Mouse (Mus musculus) layer of hippocampus, adult 2 months (tissue): ENCODE results near the gene Speg. TPM values are rescaled to one million over a fixed set of nuclear protein-coding genes. Genes with fewer than 3 reads are reported as not detected.
A peak's percentile ranks its signal among the peaks of the same experiment; 100 is the strongest.

Experiments
- DNase-seq, 2 experiments: peaks; one replicate each; pipeline ENCODE4 v3.0.0; 2022; ENCODE audit warnings: low spot score in 2 of 2
- H3K27ac ChIP-seq: fragments of 200-600 bp; 2 replicates; pipeline ENCODE4 v1.8.1; 2022
- H3K4me3 ChIP-seq: fragments of 200-600 bp; 2 replicates; pipeline ENCODE4 v1.8.1; 2022; ENCODE audit warnings: mild to moderate bottlenecking
- CTCF ChIP-seq: fragments of 200-600 bp; conservative IDR thresholded peaks from 2 replicates; pipeline ENCODE4 v1.8.1; 2022; ENCODE audit warnings: antibody characterized with exemption, mild to moderate bottlenecking, moderate library complexity
- total RNA-seq, 2 experiments: library from RNA; stranded (reverse); gene quantifications; 2 replicates each; pipeline ENCODE4 v1.2.3; 2021

The Speg gene
- total RNA-seq, 2 experiments from 2014 or later, result 168 to 179 TPM

DNA sequence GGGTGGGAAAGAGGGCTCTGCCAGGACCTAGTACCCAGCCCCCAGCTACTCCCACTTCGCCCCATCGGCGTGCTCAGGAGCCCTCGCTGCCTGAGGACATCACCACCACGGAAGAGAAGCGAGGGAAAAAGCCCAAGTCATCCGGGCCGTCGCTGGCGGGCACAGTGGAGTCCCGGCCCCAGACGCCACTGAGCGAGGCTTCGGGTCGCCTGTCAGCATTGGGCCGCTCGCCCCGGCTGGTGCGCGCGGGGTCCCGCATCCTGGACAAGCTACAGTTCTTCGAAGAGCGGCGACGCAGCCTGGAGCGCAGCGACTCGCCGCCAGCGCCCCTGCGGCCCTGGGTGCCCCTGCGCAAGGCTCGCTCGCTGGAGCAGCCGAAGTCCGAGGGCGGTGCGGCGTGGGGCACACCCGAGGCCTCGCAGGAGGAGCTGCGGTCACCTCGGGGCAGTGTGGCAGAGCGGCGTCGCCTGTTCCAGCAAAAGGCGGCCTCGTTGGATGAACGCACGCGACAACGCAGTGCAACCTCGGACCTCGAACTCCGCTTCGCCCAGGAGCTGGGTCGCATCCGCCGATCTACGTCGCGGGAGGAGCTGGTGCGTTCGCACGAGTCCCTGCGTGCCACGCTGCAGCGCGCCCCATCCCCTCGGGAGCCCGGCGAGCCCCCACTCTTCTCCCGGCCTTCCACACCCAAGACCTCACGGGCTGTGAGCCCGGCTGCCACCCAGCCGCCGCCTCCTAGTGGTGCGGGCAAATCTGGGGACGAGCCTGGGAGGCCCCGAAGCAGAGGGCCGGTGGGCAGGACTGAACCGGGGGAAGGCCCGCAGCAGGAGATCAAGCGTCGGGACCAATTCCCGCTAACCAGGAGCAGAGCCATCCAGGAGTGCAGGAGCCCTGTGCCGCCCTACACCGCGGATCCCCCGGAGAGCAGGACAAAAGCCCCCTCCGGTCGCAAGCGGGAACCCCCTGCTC is 13.1 kb downstream of the Speg start:
- H3K4me3 ChIP-seq, result peak overlapping the region; percentile 54
- peak; percentile 37; the same call in 1 of the 2 replicates for TF ChIP-seq CTCF
- DNase-seq, result no peak
- H3K27ac ChIP-seq, result peak overlapping the region; percentile 98

DNA sequence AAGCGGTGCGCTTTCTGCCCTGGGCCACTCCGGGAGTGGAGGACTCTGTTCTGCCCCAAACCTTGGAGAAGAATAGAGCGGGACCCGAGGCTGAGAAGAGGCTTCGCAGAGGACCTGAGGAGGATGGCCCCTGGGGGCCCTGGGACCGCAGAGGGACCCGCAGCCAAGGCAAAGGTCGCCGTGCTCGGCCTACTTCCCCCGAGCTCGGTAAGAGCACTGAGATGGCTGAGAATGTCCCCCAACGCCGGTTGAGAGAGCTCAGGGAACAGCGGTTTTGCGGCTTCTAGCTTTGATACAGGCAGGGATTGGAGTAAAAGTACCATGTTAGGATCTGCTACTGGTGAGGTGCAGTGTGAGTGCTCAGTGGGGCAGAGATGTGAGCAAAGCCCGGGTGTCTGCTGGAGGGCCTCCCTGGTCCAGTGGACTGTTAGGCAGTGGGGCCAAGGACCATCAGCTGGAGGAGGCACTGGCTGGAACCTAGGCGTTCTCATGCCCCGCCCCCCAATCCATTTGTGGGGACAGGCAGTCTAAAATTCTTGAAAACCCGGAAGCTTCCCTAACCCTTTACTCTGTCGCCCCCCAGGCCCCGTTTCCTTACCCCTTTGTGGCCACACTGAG is 13.9 kb downstream of the Speg start:
- no peak for TF ChIP-seq CTCF
- peak overlapping the region; percentile 54 for H3K4me3 ChIP-seq
- no peak for DNase-seq
- peak overlapping the region; percentile 98 for H3K27ac ChIP-seq

DNA sequence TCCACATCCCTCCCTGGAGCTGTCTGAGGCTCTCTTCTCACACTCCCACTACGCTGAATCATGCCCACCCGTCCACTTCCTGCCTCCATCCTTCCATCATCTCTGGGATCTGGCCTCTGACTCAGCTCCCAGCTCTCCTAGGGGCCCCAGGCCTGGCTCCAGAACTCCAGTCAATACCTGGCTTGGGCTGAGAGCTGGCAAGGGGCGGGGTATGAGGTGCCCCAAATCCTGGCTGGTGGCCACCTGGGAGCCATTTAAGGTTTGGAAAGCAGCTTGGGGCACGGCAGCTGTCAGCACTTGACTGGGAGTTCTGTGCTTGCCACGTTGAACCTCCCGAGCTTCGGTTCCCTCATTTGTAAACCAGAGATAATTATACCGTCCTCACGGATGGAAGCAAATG is 18.0 kb downstream of the Speg start:
- no peak for TF ChIP-seq CTCF
- H3K4me3 ChIP-seq, result peak overlapping the region; percentile 20
- H3K27ac ChIP-seq, result peak overlapping the region; percentile 74
- peak; percentile 50 to 59 for DNase-seq

DNA sequence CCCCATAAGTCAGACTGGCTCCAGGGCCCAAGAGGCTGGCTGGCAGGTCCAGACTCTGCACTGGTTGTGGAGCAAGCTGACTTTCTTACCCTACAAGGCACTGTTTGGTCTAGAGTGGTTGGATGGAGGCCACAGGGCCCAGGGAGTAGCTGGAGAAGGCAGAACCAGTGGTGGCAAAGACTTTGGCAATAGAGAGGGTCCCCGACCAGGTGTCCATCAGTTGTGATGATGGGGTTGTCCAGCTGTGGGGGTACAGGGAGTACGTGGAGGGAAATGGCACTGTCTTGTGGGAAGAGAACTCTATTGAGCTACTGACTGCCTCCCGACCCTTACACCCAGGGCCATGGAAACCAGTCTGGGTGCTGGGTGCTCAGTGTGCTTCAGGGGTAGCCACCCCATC is 18.7 kb downstream of the Speg start:
- no peak for TF ChIP-seq CTCF
- DNase-seq, result no peak
- Histone ChIP-seq H3K4me3 (peak overlapping the region; percentile 2; the same call in 1 of the 2 replicates), H3K27ac (peak overlapping the region; percentile 74)

DNA sequence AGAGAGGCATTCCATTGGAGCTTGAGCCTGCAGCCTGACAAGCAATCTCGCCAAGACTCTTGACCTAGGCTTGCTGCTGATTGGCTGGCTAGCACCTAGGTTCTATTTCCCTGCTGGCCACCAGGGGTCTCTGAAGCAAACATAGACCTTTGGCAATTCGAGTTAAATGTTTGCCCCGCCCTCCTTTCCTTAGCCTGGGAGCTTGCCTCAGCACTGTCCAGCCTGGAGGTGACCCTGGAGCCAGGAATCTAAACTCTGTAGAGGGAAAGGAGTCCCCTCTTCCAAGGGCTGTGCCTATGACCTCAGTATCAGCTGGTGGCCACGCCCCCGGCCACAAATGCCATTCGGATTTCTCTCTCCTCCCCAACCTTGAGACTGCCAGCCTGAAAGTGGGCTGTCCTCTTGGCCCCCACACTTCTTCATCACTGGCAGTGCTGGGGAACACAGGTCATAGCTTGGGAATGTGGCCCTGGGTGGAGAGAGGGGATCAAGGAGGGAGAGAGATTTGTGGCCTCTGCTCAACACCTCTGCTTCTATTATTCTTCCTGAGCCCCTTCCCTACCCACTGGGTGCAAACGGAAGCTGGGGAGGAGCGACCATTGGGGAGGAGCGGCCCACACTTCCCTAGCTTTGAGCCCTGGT is 23.8 kb downstream of the Speg start:
- H3K27ac ChIP-seq, result peak overlapping the region; percentile 73
- peak in 1 of 2 experiments; percentile 56 for DNase-seq
- TF ChIP-seq CTCF, result peak; percentile 84
- H3K4me3 ChIP-seq, result no peak overlapping the region

DNA sequence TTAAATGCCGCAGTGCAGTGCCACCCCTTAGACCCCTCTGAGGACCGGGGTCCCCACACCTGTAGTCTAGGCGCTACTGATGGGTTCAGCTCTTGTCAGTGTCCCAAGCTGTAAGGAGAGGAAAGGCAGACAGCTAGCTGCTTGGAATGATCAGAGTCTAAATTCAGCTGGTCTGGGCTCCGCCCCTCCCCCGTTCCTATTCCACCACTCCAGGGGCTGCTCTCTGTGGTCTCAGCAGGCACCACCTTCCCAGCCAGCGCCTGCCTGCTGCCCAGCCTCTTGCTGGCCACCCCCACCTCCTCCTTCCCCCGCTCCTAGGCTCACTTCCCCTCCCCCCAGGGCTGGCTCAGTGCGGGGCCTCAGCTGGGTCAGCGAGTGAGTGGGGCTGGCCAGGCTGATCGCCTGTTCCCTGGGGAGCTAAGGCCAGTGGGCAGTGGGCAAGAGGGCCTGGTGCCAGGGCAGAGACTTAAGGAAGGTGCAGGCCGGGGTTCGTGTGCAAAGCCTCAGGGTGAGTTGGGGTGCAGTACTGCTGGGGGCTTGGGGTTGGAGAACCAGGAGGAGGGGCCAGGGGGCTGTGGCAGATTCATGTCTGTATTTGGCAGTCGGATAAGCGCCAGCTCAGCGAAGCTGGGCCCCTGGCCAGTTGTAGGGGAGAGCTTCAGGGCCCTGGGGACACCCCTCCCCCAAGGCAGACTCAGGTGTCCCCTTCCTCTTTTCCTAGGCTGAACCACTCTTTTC is 24.8 kb downstream of the Speg start:
- DNase-seq, result peak in 1 of 2 experiments; percentile 52
- H3K27ac ChIP-seq, result peak overlapping the region; percentile 73
- H3K4me3 ChIP-seq, result no peak overlapping the region
- no peak for TF ChIP-seq CTCF

DNA sequence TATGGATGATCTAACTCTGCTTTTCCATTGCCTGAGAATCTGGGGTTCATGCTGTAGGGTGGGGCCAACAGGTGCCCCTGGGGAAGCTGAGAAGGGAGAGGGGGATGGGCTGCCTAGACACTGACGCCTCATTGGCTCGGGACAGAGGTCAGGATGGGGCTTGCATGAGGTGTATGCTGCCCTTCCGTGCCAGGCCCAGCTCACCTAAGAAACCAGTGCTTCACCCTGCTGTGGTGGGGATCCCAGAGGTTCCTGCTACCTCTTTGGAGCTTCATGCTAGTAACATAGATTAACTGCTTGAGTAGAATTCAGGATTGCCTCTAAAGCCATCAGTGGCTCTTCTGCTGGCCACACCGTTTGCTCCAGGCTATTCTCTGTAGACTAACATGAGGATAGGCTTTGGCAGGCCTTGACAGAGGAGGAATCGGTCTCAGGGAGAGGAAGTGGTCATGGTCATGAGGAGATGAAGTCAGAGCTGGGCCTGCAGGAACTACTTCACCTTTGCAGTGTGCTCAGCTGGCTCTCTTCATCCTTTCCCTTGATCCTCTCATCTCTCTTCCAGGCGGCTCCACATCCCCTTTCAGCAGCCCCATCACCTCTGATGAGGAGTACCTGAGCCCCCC is 25.5 kb downstream of the Speg start:
- no peak for TF ChIP-seq CTCF
- Histone ChIP-seq H3K4me3 (no peak overlapping the region), H3K27ac (peak overlapping the region; percentile 73; the same call in 1 of the 2 replicates)
- no peak for DNase-seq

DNA sequence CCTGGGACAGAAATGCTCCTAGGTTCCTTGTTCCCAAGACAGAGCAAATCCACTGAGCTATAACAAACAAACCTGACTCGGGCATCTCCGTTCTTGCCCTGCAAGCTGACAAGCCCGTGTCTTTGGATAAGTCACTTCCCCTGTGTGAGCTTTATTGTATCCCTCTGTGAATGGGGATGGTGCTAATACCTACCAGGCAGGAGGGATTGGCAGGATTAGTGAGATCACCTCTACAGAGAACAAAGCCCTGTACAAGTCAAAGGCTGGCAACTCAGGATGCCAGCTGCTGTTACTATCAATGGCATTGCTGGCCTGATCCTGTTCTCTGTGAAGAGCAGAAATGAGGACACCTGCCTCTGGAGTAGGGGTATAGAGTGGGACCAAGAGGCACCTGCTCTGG is 30.4 kb downstream of the Speg start:
- Histone ChIP-seq H3K4me3 (no peak overlapping the region), H3K27ac (no peak overlapping the region)
- TF ChIP-seq CTCF, result no peak
- no peak for DNase-seq

DNA sequence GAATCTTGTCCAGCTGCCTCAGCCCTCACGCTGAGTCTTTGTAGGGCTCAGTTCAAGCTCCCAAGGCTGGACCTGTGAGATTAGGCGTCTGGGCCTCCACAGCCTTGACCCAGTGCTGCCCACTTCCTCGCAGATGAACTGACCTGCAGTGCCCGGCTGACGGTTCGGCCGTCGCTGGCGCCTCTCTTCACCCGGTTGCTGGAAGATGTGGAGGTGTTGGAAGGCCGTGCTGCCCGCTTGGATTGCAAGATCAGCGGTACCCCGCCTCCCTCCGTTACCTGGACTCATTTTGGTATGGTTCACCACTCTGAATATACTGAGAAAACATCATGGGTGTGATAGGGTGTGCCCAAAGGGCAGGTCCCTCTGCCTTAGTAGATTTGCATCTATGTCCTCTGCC is 31.1 kb downstream of the Speg start:
- TF ChIP-seq CTCF, result no peak
- Histone ChIP-seq H3K27ac (no peak overlapping the region), H3K4me3 (no peak overlapping the region)
- no peak for DNase-seq

DNA sequence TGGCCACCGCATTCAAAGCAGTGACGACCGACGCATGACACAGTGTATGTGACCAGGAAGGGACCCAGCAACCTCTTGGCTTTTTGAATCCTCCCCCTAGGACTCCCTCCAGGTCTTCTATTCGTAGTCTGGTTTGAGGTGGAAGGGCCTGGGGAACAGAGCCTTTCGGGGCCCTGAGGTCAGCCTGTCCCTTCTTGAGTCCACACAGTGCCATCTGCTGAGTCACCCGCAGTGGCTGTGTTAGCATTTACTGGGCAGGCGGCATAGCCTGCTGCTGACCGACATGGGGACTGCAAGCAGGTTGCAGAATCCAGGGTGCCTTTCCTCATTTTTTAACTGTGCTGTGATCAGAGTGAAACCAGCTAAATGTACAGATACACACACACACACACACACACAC is 32.0 kb downstream of the Speg start:
- Histone ChIP-seq H3K4me3 (no peak overlapping the region), H3K27ac (no peak overlapping the region)
- no peak for DNase-seq
- no peak for TF ChIP-seq CTCF

DNA sequence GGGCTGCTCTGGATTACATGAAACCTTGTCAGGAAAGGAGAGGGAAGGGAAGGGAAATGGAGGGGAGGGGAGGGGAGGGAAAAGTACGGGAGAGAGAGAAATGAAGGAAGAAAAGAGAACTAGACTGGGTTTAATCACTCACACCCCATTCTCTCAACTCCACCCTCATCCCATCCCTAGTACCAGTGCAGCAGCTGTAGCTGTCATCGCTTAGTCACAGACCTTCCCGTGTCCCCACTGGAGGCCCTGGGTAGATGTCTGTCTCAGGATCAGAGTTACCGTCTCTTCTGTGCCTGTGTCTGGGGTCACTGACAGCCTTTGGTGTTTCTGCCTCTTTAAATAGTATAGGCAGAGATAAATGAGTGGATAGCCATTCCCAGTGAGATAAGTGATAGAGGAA is 33.1 kb downstream of the Speg start:
- H3K27ac ChIP-seq, result no peak overlapping the region
- DNase-seq, result no peak

DNA sequence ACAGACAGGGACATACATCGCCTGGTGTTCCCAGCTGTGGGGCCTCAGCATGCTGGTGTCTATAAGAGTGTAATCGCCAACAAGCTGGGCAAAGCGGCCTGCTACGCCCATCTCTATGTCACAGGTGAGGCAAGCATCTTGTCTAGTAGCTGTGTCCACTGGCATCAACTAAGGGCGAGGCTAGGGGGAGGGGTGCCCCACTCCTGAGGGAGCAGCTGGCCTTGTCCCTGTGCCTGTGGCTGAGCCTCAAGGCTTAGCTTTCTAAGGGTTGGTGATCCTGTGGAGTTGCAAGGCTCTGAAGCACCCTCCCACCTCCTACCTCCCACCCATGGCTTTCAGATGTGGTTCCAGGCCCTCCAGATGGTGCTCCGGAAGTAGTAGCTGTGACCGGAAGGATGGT is 34.9 kb downstream of the Speg start:
- no peak for DNase-seq
- no peak for TF ChIP-seq CTCF
- no peak overlapping the region for H3K27ac ChIP-seq

More for the DNA sequence above, 33.1 kb downstream of the Speg start:
- no peak overlapping the region for H3K4me3 ChIP-seq
- no peak for TF ChIP-seq CTCF

More for the DNA sequence above, 34.9 kb downstream of the Speg start:
- no peak overlapping the region for H3K4me3 ChIP-seq
